Mouse (Mus musculus): Measurements from ENCODE around the gene Qrfpr.

Gene Qrfpr

GRCm38 (mm10) chr3:36150934-36151686, 71.0 kb downstream of the Qrfpr start, which contains the start of gene D3Ertd254e:
Gene D3Ertd254e (plus strand): TSS chr3:36151017.
- peak; percentile 75 for DNase-seq (ENCODE audit: low read depth)

GRCm38 (mm10) chr3:36150537-36150933, 71.6 kb downstream of the Qrfpr start:
- no peak for DNase-seq (ENCODE audit: low read depth)

DNA sequence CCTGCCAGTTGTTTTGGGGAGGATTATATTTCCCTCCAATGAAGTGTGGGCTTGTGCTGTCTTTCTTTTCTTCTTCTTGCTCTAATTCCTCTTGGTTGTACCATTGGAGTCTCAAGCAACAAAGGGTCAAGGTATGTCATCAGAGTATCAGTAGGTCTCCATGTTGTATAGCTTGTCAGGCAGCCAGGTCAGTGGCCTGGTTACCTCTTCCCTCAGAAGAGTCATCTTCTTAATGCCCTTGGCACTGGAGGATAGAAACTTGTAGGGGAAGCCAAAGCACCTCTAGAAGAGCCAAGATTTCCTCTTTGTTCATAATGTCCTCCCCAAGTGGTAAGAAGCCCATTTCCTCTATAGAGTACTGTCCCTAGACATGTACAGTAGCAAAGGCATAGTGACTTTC, 83.1 kb downstream of the Qrfpr start:
- no peak for DNase-seq (ENCODE audit: low read depth)

- no peak for DNase-seq (ENCODE audit: low read depth)
Observed at GRCm38 (mm10) chr3:36138171-36138660, 83.9 kb downstream of the Qrfpr start.

GRCm38 (mm10) chr3:36137560-36137959, 84.6 kb downstream of the Qrfpr start:
- peak; percentile 37 for DNase-seq (ENCODE audit: low read depth)

DNA sequence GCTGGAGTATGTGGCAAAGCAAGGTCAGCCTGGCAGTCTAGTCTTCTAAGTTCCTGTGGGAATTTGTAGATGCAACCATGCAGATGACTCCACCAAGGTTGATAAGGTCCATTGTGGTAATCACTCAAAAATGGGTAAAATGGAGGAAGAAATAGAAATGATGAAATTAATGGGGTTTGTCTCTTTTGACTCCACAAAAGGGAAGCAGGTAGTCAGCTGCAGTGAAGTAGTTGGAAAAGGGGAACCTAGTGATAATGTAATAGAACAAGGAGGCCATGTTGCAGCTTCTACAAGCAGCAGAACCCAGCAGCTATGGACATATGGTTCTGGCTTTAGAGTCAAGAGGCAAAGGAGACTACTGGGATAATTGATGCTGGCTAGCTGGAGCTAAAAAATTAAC, 86.0 kb downstream of the Qrfpr start:
- no peak for DNase-seq (ENCODE audit: low read depth)

Data from c-Kit-positive CD71-negative TER-119-negative erythroid progenitor cells, embryonic 14.5 days (primary cell).